Mouse (Mus musculus): ENCODE data around the gene Actr5.

DNA sequence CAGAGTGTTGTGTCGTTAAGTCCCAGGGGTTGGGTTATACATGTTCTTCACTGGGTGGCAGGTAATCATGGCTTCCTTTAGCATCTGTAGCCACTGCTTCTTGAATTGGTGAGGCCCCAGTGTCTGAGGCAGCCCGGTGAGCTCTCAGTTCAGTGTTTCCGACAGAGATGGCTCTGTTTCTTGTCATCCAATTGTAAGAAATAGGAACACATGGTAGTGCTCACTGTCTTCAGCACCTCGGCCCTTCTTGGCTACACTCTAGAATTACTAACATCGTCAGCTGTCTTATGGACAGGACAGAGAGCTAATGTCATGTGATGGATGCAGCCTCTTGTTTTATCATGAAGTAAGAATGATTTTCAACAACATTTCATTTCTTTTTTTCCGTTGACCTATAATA lies 50.5 kb downstream of the Actr5 start:
- TF ChIP-seq CTCF (IDR thresholded peaks at IDR 0.05; ENCODE audit: borderline replicate concordance, insufficient read depth, low read length) (no peak), POLR2A (IDR thresholded peaks at IDR 0.05; ENCODE audit: low read depth, low read length) (no peak)
